Mouse (Mus musculus) G1E-ER4 (cell line): ENCODE data around the gene Bicra. TPM values are rescaled to one million over a fixed set of nuclear protein-coding genes. Genes with fewer than 3 reads are reported as not detected.

Experiments
- GATA1 ChIP-seq: IDR thresholded peaks from one replicate; pipeline ENCODE4 v1.8.0; 2012; ENCODE audit warnings: low read length, inconsistent platforms
- polyA plus RNA-seq: library from polyadenylated mRNA; stranded (reverse); fragments of >175 nt; gene quantifications from 2 replicates; pipeline ENCODE4 v1.2.3, GENCODE M21; 2012

The Bicra gene
- polyA plus RNA-seq, 1 experiment: 97.4 TPM

DNA sequence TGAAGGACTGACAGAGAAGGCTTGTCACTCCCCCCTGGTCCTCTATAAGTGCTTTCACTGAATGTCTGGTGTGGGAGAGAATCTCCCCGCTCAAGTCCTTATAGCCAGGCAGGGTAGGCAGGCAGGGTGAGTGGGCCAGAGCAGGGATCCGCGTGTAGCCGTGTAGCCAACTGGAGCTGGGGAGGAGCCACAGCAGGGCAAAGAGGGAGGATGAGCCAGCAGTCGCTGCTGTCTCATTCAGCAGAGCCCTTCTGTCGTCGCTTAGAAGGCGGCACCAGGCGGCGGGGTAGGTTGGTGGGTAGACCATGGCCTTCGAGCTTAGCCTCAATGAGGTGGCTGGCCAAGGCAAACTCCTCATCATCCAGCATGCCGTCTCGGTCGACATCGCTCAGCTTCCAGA is 97.7 kb downstream of the Bicra start:
- no peak for TF ChIP-seq GATA1

DNA sequence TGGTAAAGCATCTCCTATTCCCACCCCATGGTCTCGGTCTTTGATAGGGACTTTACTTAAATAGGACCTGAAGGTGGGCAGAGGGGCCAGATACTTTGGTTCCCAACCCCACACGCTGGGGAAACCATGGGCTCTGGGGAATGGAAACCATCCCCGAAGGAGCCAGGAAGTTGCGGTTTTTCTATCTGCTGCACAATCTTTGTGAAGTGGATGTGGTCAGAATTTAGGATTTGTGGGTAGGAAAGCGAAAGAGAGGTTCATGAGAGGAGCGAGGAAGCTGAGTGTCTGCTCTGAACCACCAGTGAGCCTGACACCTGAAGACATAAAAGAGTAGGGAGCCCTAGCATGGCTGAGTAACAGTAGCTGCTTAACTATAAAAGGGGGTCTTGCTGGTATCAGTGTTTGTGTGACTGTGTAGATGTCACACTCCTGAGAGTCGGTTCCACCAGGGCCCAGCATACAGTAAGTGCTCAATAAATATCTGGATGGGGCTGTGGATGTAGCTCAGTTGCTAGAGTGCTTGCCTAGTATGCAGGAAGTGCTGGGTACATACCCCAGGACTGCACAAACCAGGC is 98.4 kb downstream of the Bicra start:
- no peak for TF ChIP-seq GATA1

DNA sequence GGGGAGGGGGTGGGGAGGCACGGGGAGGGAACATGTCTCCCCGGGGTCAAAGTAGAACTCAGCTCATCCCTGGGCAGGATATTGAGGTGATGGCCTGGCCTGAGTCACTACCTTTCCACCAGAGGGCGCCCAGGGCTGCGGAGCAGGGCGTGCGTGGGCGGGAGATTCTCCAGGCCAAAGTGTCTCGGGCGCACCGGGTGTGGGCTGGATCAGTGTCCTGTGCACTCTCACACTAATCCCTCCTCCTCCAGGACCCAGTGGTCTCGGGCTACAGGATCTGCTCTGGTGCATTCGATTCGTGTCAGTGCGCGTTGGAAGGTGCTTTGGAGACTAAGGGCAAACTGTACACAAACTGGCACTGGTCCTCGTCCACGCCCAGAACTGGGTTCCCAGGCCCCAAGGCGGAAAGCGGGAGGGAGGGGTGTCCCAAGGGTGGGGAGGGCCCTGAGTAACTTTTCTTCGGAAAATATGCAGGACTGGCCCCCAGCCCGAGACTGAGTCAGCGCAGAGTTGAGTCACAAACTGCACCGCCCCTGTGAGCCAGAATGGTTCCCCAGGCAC is 99.3 kb downstream of the Bicra start:
- TF ChIP-seq GATA1: no peak

DNA sequence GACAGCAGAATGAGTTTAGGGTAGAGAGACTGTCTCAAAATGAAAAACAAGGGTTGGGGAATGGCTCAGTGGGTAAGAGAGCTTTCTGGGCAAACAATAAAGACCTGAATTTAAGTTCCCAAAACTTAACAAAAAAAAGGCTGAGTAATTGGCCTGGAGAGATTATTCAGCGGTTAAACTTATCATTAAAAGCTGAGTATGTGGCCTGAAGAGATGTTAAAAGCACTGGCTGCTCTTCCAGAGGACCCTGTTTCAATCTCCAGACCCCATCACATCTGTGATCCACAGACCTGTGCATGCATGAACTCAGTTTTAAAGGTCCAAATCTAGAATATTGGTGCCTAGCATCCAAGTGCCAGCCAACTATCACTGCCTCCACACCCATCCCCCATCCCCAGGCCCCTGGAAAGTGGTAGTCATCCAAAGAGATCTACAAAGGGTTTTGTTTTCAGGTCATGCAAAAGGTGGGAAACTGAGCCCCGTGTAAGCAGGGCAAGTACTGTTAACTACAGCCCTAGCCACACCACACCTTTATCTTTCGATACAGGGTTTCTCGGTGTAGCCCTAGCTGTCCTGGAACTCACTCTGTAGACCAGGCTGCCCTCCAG is 100.0 kb downstream of the Bicra start:
- peak; percentile 44 for TF ChIP-seq GATA1

GRCm38 (mm10) chr7:15945721-15946536 is 101.8 kb downstream of the Bicra start, which contains the start of gene Nop53:
TSS of gene Nop53 (minus strand) at chr7:15946074.
- TF ChIP-seq GATA1: peak; percentile 26

DNA sequence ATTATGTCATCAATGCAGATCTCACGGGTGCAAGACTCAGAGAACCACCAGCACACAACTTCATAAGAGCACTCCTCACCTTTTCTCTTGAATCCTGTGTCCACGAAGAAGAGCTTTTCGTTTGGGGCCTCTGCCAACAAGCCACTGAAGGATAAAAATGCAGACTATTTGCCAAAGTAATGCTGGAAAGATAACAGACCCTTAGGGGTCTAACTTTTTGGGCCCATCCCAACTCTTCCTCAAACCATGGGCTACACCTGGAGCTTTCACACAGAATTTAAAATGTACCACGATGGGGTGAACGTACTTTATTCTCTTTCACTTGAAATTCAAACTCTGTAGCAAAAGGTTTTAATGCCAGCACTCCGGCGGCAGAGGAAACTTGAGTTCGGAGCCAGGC is 102.5 kb downstream of the Bicra start:
- TF ChIP-seq GATA1: no peak

GRCm38 (mm10) chr7:15944311-15944710 is 103.4 kb downstream of the Bicra start:
- TF ChIP-seq GATA1: no peak

DNA sequence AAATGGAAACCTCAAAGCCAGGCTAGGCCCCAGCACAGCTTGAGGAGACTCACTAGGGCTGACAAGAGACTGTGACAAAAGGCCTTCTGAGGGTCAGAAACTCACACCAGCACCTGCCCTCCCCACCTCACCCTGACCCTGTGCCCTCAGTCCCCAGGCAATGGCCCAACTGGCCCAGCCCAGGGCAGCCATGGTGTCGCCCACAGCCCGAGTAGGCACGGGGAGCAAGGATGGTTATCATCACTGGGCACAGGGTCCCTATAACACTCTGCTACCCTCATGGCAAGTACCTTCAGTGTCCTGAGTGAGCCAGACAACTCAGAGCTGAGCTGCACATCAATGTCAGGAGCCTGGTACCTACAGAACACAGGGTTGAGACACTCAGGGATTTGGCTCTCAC is 109.1 kb downstream of the Bicra start:
- TF ChIP-seq GATA1: no peak

DNA sequence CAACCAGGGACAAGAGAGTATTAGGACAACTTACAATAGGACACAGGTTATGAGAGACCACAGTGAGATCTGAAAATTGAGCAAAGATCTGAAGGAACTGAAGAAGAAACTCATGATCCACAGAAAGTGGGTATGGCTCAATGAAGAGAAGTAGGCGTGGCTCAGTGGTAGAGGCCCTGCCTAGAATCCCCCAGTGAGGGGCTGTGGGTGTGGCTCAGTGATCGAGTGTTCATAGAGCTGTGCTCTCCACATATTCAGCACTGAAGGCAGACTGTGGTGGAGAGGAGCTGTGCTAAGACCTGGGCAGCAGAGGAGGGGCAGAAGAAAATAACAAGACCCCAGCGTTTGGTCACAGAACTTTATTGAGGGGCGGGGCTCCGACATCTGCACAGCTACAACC is 110.2 kb downstream of the Bicra start:
- TF ChIP-seq GATA1: no peak

DNA sequence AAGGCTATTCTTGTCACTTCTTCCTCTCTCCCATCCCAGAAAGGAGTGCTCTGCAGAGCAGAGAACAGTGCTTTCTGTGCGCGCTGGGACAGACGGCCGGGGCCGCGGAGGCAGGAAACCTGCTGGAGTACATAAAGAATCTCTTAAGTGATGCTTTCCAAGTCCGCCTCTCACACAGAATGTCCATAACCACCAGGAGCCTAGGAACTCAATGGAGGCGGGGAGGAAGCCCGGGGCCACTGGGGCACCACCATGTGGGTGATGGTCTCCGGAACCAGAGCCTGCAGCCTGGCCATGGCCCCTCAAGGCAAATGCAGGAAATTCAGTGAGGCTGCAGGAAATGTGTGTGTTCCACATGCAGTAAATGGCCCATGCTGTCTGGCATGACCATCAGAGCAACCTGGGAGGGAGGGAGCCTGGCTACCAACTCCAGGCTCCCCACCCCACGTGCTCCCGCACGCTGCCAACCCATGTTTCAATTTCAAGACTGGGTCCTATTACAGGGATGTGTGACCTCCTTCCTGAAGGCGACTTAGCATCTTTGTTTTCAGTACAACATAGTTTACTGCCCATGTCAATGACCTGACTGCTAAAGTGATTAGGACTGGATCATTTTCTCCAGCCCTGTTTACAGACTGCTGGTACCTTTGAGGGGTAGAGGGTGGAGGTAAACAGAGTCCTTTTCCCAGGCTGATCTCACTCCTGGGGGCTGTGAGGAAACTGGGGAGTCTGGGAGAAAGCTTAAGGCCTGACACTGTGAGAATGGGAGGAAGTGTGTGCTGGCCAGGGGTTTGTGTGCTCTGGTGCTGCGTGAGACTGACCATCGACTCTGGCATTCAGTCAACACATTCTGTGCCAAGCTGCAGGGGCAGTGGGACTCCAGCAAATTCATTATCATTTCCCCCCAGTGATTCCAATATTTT is 114.0 kb downstream of the Bicra start:
- TF ChIP-seq GATA1: no peak

DNA sequence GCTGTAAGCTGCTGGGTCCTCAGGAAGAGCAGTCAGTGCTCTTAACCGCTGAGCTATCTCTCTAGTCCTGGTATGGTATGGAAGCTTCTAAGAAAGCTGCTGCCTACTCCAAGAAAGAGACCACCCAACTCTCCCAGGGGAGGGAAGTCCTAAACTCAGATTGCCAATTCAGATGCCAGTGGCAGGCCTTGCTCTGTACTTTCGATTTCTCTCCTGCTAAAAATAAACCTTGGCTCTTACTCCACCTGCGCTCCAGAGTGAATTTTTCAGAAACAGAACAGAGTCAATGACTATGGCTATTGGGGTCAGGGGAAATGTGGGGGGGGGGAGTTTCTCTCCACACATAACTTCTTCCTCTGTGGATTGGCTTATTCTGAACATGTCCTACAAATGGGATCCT is 116.1 kb downstream of the Bicra start:
- TF ChIP-seq GATA1: no peak

DNA sequence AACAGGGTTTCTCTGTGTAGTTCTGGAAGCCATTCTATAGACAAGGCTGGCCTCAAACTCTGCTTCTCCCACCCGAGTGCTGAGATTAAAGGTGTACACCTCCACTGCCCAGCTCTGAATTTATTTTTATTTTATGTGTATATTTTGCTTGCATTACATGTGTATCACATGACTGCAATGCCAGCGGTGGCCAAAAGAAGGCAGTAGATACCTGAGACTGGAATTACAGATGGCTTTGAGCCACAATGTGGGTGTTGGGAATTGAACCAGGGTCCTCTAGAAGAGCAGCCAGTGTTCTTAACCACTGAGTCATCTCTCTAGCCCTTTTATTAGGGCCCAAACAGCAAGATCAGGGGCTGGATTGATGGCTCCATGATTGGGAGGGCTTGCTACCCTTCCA is 117.2 kb downstream of the Bicra start:
- no peak for TF ChIP-seq GATA1

- TF ChIP-seq GATA1: no peak
Observed at GRCm38 (mm10) chr7:15929910-15930309, 117.8 kb downstream of the Bicra start.

- TF ChIP-seq GATA1: no peak
Observed at GRCm38 (mm10) chr7:15922220-15922773, 125.4 kb downstream of the Bicra start, which contains the start of gene Selenow. TSS of gene Selenow (minus strand) at chr7:15922402.

- TF ChIP-seq GATA1: no peak
Observed at GRCm38 (mm10) chr7:15921796-15922195, 125.9 kb downstream of the Bicra start.

Other genes with a start within 250 kb of the Bicra start
- not detected in 2 replicates for gene Obox6, start 208.2 kb downstream of the Bicra start, polyA plus RNA-seq
- not detected in 2 replicates for gene Crx, start 168.0 kb downstream of the Bicra start, polyA plus RNA-seq
- gene Crxos, start 165.3 kb downstream of the Bicra start, polyA plus RNA-seq: not detected in 2 replicates
- gene Selenow, start 125.5 kb downstream of the Bicra start, polyA plus RNA-seq: 1,588 and 1,768 TPM in 2 replicates
- 874 and 894 TPM in 2 replicates for gene Nop53, start 101.8 kb downstream of the Bicra start, polyA plus RNA-seq
- gene Ehd2, start 80.4 kb downstream of the Bicra start, polyA plus RNA-seq: 0.31 and 0.33 TPM in 2 replicates
- 0.01 TPM in 1 of 2 replicates, not detected in the other for gene Zfp541, start 13.9 kb upstream of the Bicra start, polyA plus RNA-seq
- gene Napa, start 50.5 kb upstream of the Bicra start, polyA plus RNA-seq: 271 and 283 TPM in 2 replicates
- 32.6 and 47.9 TPM in 2 replicates for gene Kptn, start 72.0 kb upstream of the Bicra start, polyA plus RNA-seq
- 0.01 TPM in 2 replicates for gene Slc8a2, start 81.9 kb upstream of the Bicra start, polyA plus RNA-seq
- not detected in 2 replicates for gene Meis3, start 127.2 kb upstream of the Bicra start, polyA plus RNA-seq
- 26.6 and 27.1 TPM in 2 replicates for gene Dhx34, start 174.1 kb upstream of the Bicra start, polyA plus RNA-seq
- gene C5ar2, start 196.2 kb upstream of the Bicra start, polyA plus RNA-seq: 0.08 and 0.14 TPM in 2 replicates
- 0.02 TPM in 1 of 2 replicates, not detected in the other for gene C5ar1, start 211.6 kb upstream of the Bicra start, polyA plus RNA-seq
- 326 and 427 TPM in 2 replicates for gene Inafm1, start 225.7 kb upstream of the Bicra start, polyA plus RNA-seq
- gene Ccdc9, start 238.9 kb upstream of the Bicra start, polyA plus RNA-seq: 142 and 204 TPM in 2 replicates